8 mouse cellular contexts compared by ENCODE assay signal in genomic region chr7:45467090-45467670, GRCm38 (mm10). TPM values are rescaled to one million over a fixed set of nuclear protein-coding genes. Genes with fewer than 3 reads are reported as not detected.
DNase-seq lines count a peak whose midpoint lies in the region; ATAC-seq and TF ChIP-seq lines count a peak whose summit lies in the region.

No protein-coding gene starts in this region.

- no peak for TF ChIP-seq CTCF in heart, adult 2 months (IDR thresholded peaks at IDR 0.05)
- no peak for TF ChIP-seq CTCF in bone marrow macrophage, adult 2 months (IDR thresholded peaks at IDR 0.05; ENCODE audit: low read depth, low read length)

- peak overlapping the region; percentile 89 for H3K4me2 ChIP-seq in intestine, embryonic 15.5 days (replicated peaks)

- 0 out of 2 replicates have a peak, but pooled peaks cover 3% of the 10 kb centered on the region for H3K4me1 ChIP-seq in heart, adult 2 months (ENCODE audit: control insufficient read depth, insufficient read depth, low read length)
- H3K4me1 ChIP-seq in bone marrow macrophage, adult 2 months (ENCODE audit: control insufficient read depth, insufficient read depth, low read length) = peaks cover 21% of the 10 kb centered on the region
- H3K4me1 ChIP-seq in intestine, embryonic 15.5 days (replicated peaks) = peaks cover 18% of the 10 kb centered on the region
- peaks cover 30% of the 10 kb centered on the region for H3K4me1 ChIP-seq in midbrain, embryonic 10.5 days

- H3K9ac ChIP-seq in heart, adult 2 months (ENCODE audit: low read depth, low read length) = peak overlapping the region; percentile 61; the same call in 1 of the 2 replicates
- peak overlapping the region; percentile 90; the same call in 1 of the 2 replicates for H3K9ac ChIP-seq in intestine, embryonic 15.5 days

- no peak for TF ChIP-seq POLR2A in heart, adult 2 months (IDR thresholded peaks at IDR 0.05; ENCODE audit: insufficient read depth, low read depth, low read length)
- no peak for TF ChIP-seq POLR2A in bone marrow macrophage, adult 2 months (IDR thresholded peaks at IDR 0.05; ENCODE audit: borderline replicate concordance, low read depth, low read length)

- intact Hi-C loops in heart, adult 2 months (cut with DNase I) = loop anchor here (10.0 kb wide), 1 partner anchor 338 kb away; no protein-coding TSS in a partner anchor

- H3K79me2 ChIP-seq in heart, adult 2 months (replicated peaks; ENCODE audit: control insufficient read depth, insufficient read depth, low read length) = no peaks in the 10 kb centered on the region

- no peaks in the 10 kb centered on the region for H3K36me3 ChIP-seq in heart, adult 2 months (ENCODE audit: control insufficient read depth, insufficient read depth, low read length)
- H3K36me3 ChIP-seq in intestine, embryonic 15.5 days = peaks cover 16% of the 10 kb centered on the region
- H3K36me3 ChIP-seq in midbrain, embryonic 10.5 days = peaks cover 35% of the 10 kb centered on the region

- TF ChIP-seq EP300 in heart, adult 2 months (IDR thresholded peaks at IDR 0.05; ENCODE audit: insufficient read depth, low read depth, low read length) = no peak

- 44% methylated on average over 7 of the region's 7 CpGs for WGBS in heart, adult 2 months
- 28% methylated on average over 7 of the region's 7 CpGs for WGBS in intestine, embryonic 15.5 days
- WGBS in midbrain, embryonic 10.5 days = 32% methylated on average over 7 of the region's 7 CpGs

- no peak for DNase-seq in heart, adult 2 months
- DNase-seq in heart, postnatal 4 days = no peak
- DNase-seq in midbrain, embryonic 10.5 days (ENCODE audit: low spot score) = no peak
- no peak for DNase-seq in MN1 (ENCODE audit: low spot score)
- no peak for DNase-seq in cerebellum, postnatal 36 days
- DNase-seq in urinary bladder, postnatal 25 days (ENCODE audit: low spot score) = no peak

- peak overlapping the region; percentile 92 for H3K4me3 ChIP-seq in heart, adult 2 months
- H3K4me3 ChIP-seq in bone marrow macrophage, adult 2 months (ENCODE audit: insufficient read depth, low read length) = peak overlapping the region; percentile 42
- peak overlapping the region; percentile 86 for H3K4me3 ChIP-seq in intestine, embryonic 15.5 days (replicated peaks)
- peak overlapping the region; percentile 90 for H3K4me3 ChIP-seq in midbrain, embryonic 10.5 days

- ATAC-seq in intestine, embryonic 15.5 days = peak; percentile 48; the same call in 1 of the 2 replicates

- peak overlapping the region; percentile 86 for H3K27ac ChIP-seq in heart, adult 2 months
- H3K27ac ChIP-seq in bone marrow macrophage, adult 2 months (ENCODE audit: insufficient read depth, low read depth, low read length) = no peak overlapping the region
- no peak overlapping the region for H3K27ac ChIP-seq in intestine, embryonic 15.5 days
- H3K27ac ChIP-seq in midbrain, embryonic 10.5 days (replicated peaks) = peak overlapping the region; percentile 94

- no peaks in the 10 kb centered on the region for H3K9me3 ChIP-seq in intestine, embryonic 15.5 days
- H3K9me3 ChIP-seq in midbrain, embryonic 10.5 days (replicated peaks) = no peaks in the 10 kb centered on the region

- no peaks in the 10 kb centered on the region for H3K27me3 ChIP-seq in heart, adult 2 months (ENCODE audit: control insufficient read depth, insufficient read depth, low read length)
- H3K27me3 ChIP-seq in intestine, embryonic 15.5 days (replicated peaks) = no peaks in the 10 kb centered on the region
- no peaks in the 10 kb centered on the region for H3K27me3 ChIP-seq in midbrain, embryonic 10.5 days (ENCODE audit: low read depth, poor library complexity, severe bottlenecking)

RNA-seq across cellular contexts. Expression of gene Bax, which starts 0.5 kb away (rescaled TPM):
- total RNA-seq in heart, adult 2 months (2021) = 10 to 100 TPM; 21.9 to 25.9 TPM
- polyA plus RNA-seq in heart, adult 2 months (2012; rRNA removed) = 46.6 and 47.2 TPM in 2 replicates
- total RNA-seq in heart, postnatal 4 days (2021) = 10 to 100 TPM; 48.6 to 50.7 TPM
- polyA plus RNA-seq in bone marrow macrophage, adult 2 months (2012; ENCODE audit: insufficient read depth, insufficient read length, missing spikeins) = 196 and 209 TPM in 2 replicates
- 181 and 185 TPM in 2 replicates for polyA plus RNA-seq in intestine, embryonic 15.5 days (2015; fragmentation: Nextera tagmentation; extraction: Ambion mirVana)
- 240 and 265 TPM in 2 replicates for polyA plus RNA-seq in midbrain, embryonic 10.5 days (2016; fragmentation: Nextera tagmentation; extraction: Ambion mirVana)

RNA-seq across cellular contexts. Expression of gene Ftl1, which starts 7.5 kb away (rescaled TPM):
- total RNA-seq in heart, adult 2 months (2021) = 100 to 1,000 TPM; 213 to 308 TPM
- 505 and 903 TPM in 2 replicates for polyA plus RNA-seq in heart, adult 2 months (2012; rRNA removed)
- total RNA-seq in heart, postnatal 4 days (2021) = 100 to 1,000 TPM; 302 to 316 TPM
- polyA plus RNA-seq in bone marrow macrophage, adult 2 months (2012; ENCODE audit: insufficient read depth, insufficient read length, missing spikeins) = 18,510 and 20,120 TPM in 2 replicates
- 5,581 and 6,050 TPM in 2 replicates for polyA plus RNA-seq in intestine, embryonic 15.5 days (2015; fragmentation: Nextera tagmentation; extraction: Ambion mirVana)
- polyA plus RNA-seq in midbrain, embryonic 10.5 days (2016; fragmentation: Nextera tagmentation; extraction: Ambion mirVana) = 5,695 and 6,139 TPM in 2 replicates

RNA-seq across cellular contexts. Expression of gene Tulp2, which starts 14.5 kb away (rescaled TPM):
- total RNA-seq in heart, adult 2 months (2021) = not detected
- polyA plus RNA-seq in heart, adult 2 months (2012; rRNA removed) = 0.20 and 0.27 TPM in 2 replicates
- 1 to 10 TPM in 1 of 2 experiments, not detected in 1; 1.1 TPM for total RNA-seq in heart, postnatal 4 days (2021)
- not detected in 2 replicates for polyA plus RNA-seq in bone marrow macrophage, adult 2 months (2012; ENCODE audit: insufficient read depth, insufficient read length, missing spikeins)
- polyA plus RNA-seq in intestine, embryonic 15.5 days (2015; fragmentation: Nextera tagmentation; extraction: Ambion mirVana) = 1.8 and 1.9 TPM in 2 replicates
- 0.15 and 0.21 TPM in 2 replicates for polyA plus RNA-seq in midbrain, embryonic 10.5 days (2016; fragmentation: Nextera tagmentation; extraction: Ambion mirVana)

RNA-seq across cellular contexts. Expression of gene Gm45808, which starts 19.4 kb away (rescaled TPM):
- 1 to 10 TPM; 4.8 to 8.1 TPM for total RNA-seq in heart, adult 2 months (2021)
- 1.6 and 2.5 TPM in 2 replicates for polyA plus RNA-seq in heart, adult 2 months (2012; rRNA removed)
- total RNA-seq in heart, postnatal 4 days (2021) = 1 to 10 TPM; 2.0 to 2.1 TPM
- polyA plus RNA-seq in bone marrow macrophage, adult 2 months (2012; ENCODE audit: insufficient read depth, insufficient read length, missing spikeins) = 1.1 TPM in 1 of 2 replicates, not detected in the other
- not detected in 2 replicates for polyA plus RNA-seq in intestine, embryonic 15.5 days (2015; fragmentation: Nextera tagmentation; extraction: Ambion mirVana)
- polyA plus RNA-seq in midbrain, embryonic 10.5 days (2016; fragmentation: Nextera tagmentation; extraction: Ambion mirVana) = 0.34 TPM in 1 of 2 replicates, not detected in the other

RNA-seq across cellular contexts. Expression of gene Dhdh, which starts 21.4 kb away (rescaled TPM):
- total RNA-seq in heart, adult 2 months (2021) = 1 to 10 TPM; 8.2 to 8.9 TPM
- 6.4 and 10.1 TPM in 2 replicates for polyA plus RNA-seq in heart, adult 2 months (2012; rRNA removed)
- total RNA-seq in heart, postnatal 4 days (2021) = 1 to 10 TPM; 3.5 to 4.7 TPM
- 22.0 and 25.4 TPM in 2 replicates for polyA plus RNA-seq in bone marrow macrophage, adult 2 months (2012; ENCODE audit: insufficient read depth, insufficient read length, missing spikeins)
- 2.6 and 2.7 TPM in 2 replicates for polyA plus RNA-seq in intestine, embryonic 15.5 days (2015; fragmentation: Nextera tagmentation; extraction: Ambion mirVana)
- 6.0 and 6.8 TPM in 2 replicates for polyA plus RNA-seq in midbrain, embryonic 10.5 days (2016; fragmentation: Nextera tagmentation; extraction: Ambion mirVana)

Comparison
In these comparisons a context has a peak if more than half of its experiments do, and no peak if none do; other contexts are left out.
1. H3K27ac ChIP-seq: peak in heart, adult 2 months (single experiment) and midbrain, embryonic 10.5 days (single experiment); none in bone marrow macrophage, adult 2 months (single experiment) and intestine, embryonic 15.5 days (single experiment).
2. H3K4me3 ChIP-seq: peak in every context shown above with its lines; median percentile 92 in heart, adult 2 months; 90 in midbrain, embryonic 10.5 days; 86 in intestine, embryonic 15.5 days; 42 in bone marrow macrophage, adult 2 months.